Mouse (Mus musculus): ENCODE data around the gene Nkpd1. TPM values are rescaled to one million over a fixed set of nuclear protein-coding genes. Genes with fewer than 3 reads are reported as not detected.

Gene Nkpd1
- polyA plus RNA-seq (2012): 0.23 and 0.40 TPM in 2 replicates

GRCm38 (mm10) chr7:19517652-19518365 lies at the start of gene Nkpd1:
Gene Nkpd1 (plus strand): TSS chr7:19517838.

GRCm38 (mm10) chr7:19508150-19508923 lies 9.3 kb upstream of the Nkpd1 start, which contains the start of the genes Bloc1s3 and Trappc6a:
Gene Bloc1s3 (minus strand): TSS chr7:19508367.
Gene Trappc6a (plus strand): TSS chr7:19508395.

GRCm38 (mm10) chr7:19562643-19563410 lies 45.2 kb downstream of the Nkpd1 start, which contains the start of gene Ppp1r37:
Gene Ppp1r37 (minus strand): TSS chr7:19563076.

Other genes starting within 250 kb of the Nkpd1 start
- gene Vasp, start 246.0 kb upstream of the Nkpd1 start, polyA plus RNA-seq (2012): 292 and 301 TPM in 2 replicates
- gene Ppm1n, start 237.8 kb upstream of the Nkpd1 start, polyA plus RNA-seq (2012): 0.04 and 1.4 TPM in 2 replicates
- gene Rtn2, start 235.2 kb upstream of the Nkpd1 start, polyA plus RNA-seq (2012): 0.21 and 0.27 TPM in 2 replicates
- 1,389 and 2,050 TPM in 2 replicates for gene Fosb, start 207.8 kb upstream of the Nkpd1 start, polyA plus RNA-seq (2012)
- 101 and 103 TPM in 2 replicates for gene Ercc1, start 173.1 kb upstream of the Nkpd1 start, polyA plus RNA-seq (2012)
- gene Cd3eap, start 158.4 kb upstream of the Nkpd1 start, polyA plus RNA-seq (2012): 27.5 and 29.4 TPM in 2 replicates
- gene Ppp1r13l, start 158.1 kb upstream of the Nkpd1 start, polyA plus RNA-seq (2012): 25.2 and 26.0 TPM in 2 replicates
- 53.5 and 65.8 TPM in 2 replicates for gene Ercc2, start 135.8 kb upstream of the Nkpd1 start, polyA plus RNA-seq (2012)
- 0.63 and 0.65 TPM in 2 replicates for gene Klc3, start 113.7 kb upstream of the Nkpd1 start, polyA plus RNA-seq (2012)
- gene Ckm, start 113.1 kb upstream of the Nkpd1 start, polyA plus RNA-seq (2012): 3.2 and 3.9 TPM in 2 replicates
- 76.5 and 81.2 TPM in 2 replicates for gene Mark4, start 59.0 kb upstream of the Nkpd1 start, polyA plus RNA-seq (2012)
- 8.3 and 12.5 TPM in 2 replicates for gene Exoc3l2, start 54.5 kb upstream of the Nkpd1 start, polyA plus RNA-seq (2012)
- 5.2 and 5.9 TPM in 2 replicates for gene Bloc1s3, start 9.5 kb upstream of the Nkpd1 start, polyA plus RNA-seq (2012)
- gene Trappc6a, start 9.4 kb upstream of the Nkpd1 start, polyA plus RNA-seq (2012): 181 and 197 TPM in 2 replicates
- 109 and 133 TPM in 2 replicates for gene Ppp1r37, start 45.2 kb downstream of the Nkpd1 start, polyA plus RNA-seq (2012)
- gene Zfp296, start 59.4 kb downstream of the Nkpd1 start, polyA plus RNA-seq (2012): 28.5 and 30.1 TPM in 2 replicates
- 60.2 and 61.0 TPM in 2 replicates for gene Gemin7, start 59.8 kb downstream of the Nkpd1 start, polyA plus RNA-seq (2012)
- gene Clasrp, start 86.6 kb downstream of the Nkpd1 start, polyA plus RNA-seq (2012): 150 and 199 TPM in 2 replicates
- 15.2 and 16.3 TPM in 2 replicates for gene Relb, start 111.6 kb downstream of the Nkpd1 start, polyA plus RNA-seq (2012)
- 108 and 122 TPM in 2 replicates for gene Clptm1, start 147.2 kb downstream of the Nkpd1 start, polyA plus RNA-seq (2012)
- 1.3 and 1.8 TPM in 2 replicates for gene Apoc2, start 160.1 kb downstream of the Nkpd1 start, polyA plus RNA-seq (2012)
- gene Gm44805, start 163.6 kb downstream of the Nkpd1 start, polyA plus RNA-seq (2012): not detected in 2 replicates
- not detected in 2 replicates for gene Apoc4, start 163.6 kb downstream of the Nkpd1 start, polyA plus RNA-seq (2012)
- 3.4 and 3.7 TPM in 2 replicates for gene Apoc1, start 174.8 kb downstream of the Nkpd1 start, polyA plus RNA-seq (2012)
- 667 and 1,153 TPM in 2 replicates for gene Apoe, start 181.3 kb downstream of the Nkpd1 start, polyA plus RNA-seq (2012)
- gene Tomm40, start 197.6 kb downstream of the Nkpd1 start, polyA plus RNA-seq (2012): 221 and 229 TPM in 2 replicates
- 3.4 and 5.9 TPM in 2 replicates for gene Nectin2, start 232.6 kb downstream of the Nkpd1 start, polyA plus RNA-seq (2012)

Measured in megakaryocyte-erythroid progenitor cell, adult 5 weeks (primary cell).